Mouse (Mus musculus): ENCODE data around the gene Lekr1. TPM values are rescaled to one million over a fixed set of nuclear protein-coding genes. Genes with fewer than 3 reads are reported as not detected.

Gene Lekr1
- total and polyA plus RNA-seq, 3 experiments = 1.8 to 2.5 TPM; not detected in 1

DNA sequence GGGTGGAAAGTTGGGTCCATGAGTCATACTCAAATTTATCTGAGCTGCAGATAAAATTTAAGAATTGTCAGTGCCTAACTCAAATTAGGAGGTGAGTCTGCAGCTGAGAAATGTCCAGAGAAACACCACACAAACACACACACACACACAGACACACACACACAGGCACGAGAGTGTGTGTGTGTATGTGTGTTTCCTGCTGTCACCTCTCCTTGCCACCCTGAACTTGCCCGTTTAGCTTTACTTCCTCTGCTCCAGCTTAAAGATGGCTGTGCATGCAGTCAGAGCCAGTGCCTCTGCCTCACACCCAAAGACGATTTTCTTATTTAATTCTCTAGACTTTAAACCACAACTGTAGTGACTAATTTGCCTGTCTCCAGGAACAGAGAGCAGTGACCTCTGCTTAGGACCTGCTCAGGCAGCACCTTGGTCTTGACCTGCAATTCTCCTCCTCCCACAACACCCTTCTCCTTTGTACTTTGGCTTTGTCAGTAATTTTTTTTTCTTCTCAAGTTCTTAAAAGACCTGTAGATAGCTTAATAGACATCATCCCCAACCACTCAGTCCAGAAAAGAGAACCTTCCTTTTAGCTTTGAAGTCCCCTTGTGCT, 124.2 kb downstream of the Lekr1 start:
- Histone ChIP-seq H3K9me3 (replicated peaks; ENCODE audit: insufficient read depth, low read length) (no peaks in the 10 kb centered on the region), H3K9ac (ENCODE audit: control insufficient read depth, low read depth, low read length, poor library complexity, severe bottlenecking) (no peak overlapping the region), H3K27ac (ENCODE audit: control insufficient read depth, low read depth, low read length) (no peak overlapping the region), H3K36me3 (ENCODE audit: control insufficient read depth in 1 of 2, insufficient read depth in 2 of 2, low read length in 2 of 2) (no peaks in the 10 kb centered on the region), H3K79me2 (ENCODE audit: control insufficient read depth, insufficient read depth, low read length, poor library complexity) (no peaks in the 10 kb centered on the region), H3K4me3 (ENCODE audit: control insufficient read depth in 1 of 2, insufficient read depth in 1 of 2, low read depth in 2 of 2, low read length in 2 of 2) (no peak overlapping the region), H3K4me1 (ENCODE audit: control insufficient read depth in 1 of 2, insufficient read depth in 2 of 2, low read length in 2 of 2) (no peaks in the 10 kb centered on the region), H3K27me3 (ENCODE audit: control insufficient read depth in 1 of 2, insufficient read depth in 2 of 2, low read length in 2 of 2) (peaks cover 8 to 15% of the 10 kb centered on the region in 2 experiments)
- TF ChIP-seq MAX (IDR thresholded peaks at IDR 0.05; ENCODE audit: low read length) (no peak), TBP (IDR thresholded peaks at IDR 0.05; ENCODE audit: low read depth, low read length) (no peak), JUND (IDR thresholded peaks at IDR 0.05; ENCODE audit: low read depth, low read length) (no peak), ELF1 (IDR thresholded peaks at IDR 0.05; ENCODE audit: low read depth, low read length) (no peak), SIN3A (IDR thresholded peaks at IDR 0.05; ENCODE audit: low read length) (no peak), USF2 (IDR thresholded peaks at IDR 0.05; ENCODE audit: borderline replicate concordance in 1 of 2, insufficient read depth in 1 of 2, low read depth in 1 of 2, low read length in 2 of 2) (no peak), MAZ (IDR thresholded peaks at IDR 0.05; ENCODE audit: low read depth, low read length) (no peak), RCOR1 (IDR thresholded peaks at IDR 0.05; ENCODE audit: low read depth, low read length) (no peak), ZMIZ1 (IDR thresholded peaks at IDR 0.05; ENCODE audit: low read depth, low read length) (no peak), TAL1 (IDR thresholded peaks at IDR 0.05; ENCODE audit: low read length) (no peak), HCFC1 (IDR thresholded peaks at IDR 0.05; ENCODE audit: low read depth, low read length) (no peak), CTCF (IDR thresholded peaks at IDR 0.05 in 2 of 3, conservative IDR thresholded peaks at IDR 0.05 in 1 of 3; ENCODE audit: control insufficient read depth in 1 of 3, insufficient read depth in 1 of 3, low read depth in 2 of 3, low read length in 3 of 3, poor library complexity in 1 of 3, severe bottlenecking in 1 of 3) (no peak), NRF1 (IDR thresholded peaks at IDR 0.05; ENCODE audit: insufficient read depth, low read depth, low read length, poor library complexity, severe bottlenecking) (no peak), MYC (IDR thresholded peaks at IDR 0.05; ENCODE audit: low read depth, low read length) (no peak), GATA1 (IDR thresholded peaks at IDR 0.05; ENCODE audit: low read depth, low read length) (no peak), MEF2A (IDR thresholded peaks at IDR 0.05; ENCODE audit: extremely low read depth, insufficient replicate concordance, low read depth, low read length, poor library complexity, severe bottlenecking) (no peak), E2F4 (IDR thresholded peaks at IDR 0.05; ENCODE audit: borderline replicate concordance, low read depth, low read length) (no peak), ZNF384 (IDR thresholded peaks at IDR 0.05; ENCODE audit: low read depth, low read length) (no peak), SMC3 (IDR thresholded peaks at IDR 0.05; ENCODE audit: low read depth, low read length) (no peak)
- no peak for DNase-seq (ENCODE audit: low read depth, low spot score)

DNA sequence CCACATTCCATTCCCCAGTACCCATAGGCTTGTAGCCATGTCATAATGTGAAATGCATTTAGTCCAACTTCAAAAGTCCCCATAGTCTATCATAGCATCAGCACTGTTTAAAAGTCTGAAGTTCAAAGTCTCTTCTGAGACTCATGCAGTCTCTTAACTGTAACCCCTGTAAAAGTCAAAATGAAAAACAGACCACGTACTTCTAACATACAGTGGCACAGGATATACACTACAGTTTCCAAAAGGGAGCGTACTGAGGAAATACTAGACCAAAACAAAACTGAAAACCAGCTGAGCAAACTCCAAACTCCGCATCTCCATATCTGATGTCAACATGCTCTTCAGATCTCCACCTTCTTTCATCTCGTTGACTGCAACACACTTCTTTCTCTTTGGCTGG, 127.5 kb downstream of the Lekr1 start:
- H3K27me3 ChIP-seq (ENCODE audit: control insufficient read depth in 1 of 2, insufficient read depth in 2 of 2, low read length in 2 of 2) = peaks cover 7 to 15% of the 10 kb centered on the region in 2 experiments
- no peaks in the 10 kb centered on the region for H3K4me1 ChIP-seq (ENCODE audit: control insufficient read depth in 1 of 2, insufficient read depth in 2 of 2, low read length in 2 of 2)
- no peaks in the 10 kb centered on the region for H3K9me3 ChIP-seq (replicated peaks; ENCODE audit: insufficient read depth, low read length)
- no peak for DNase-seq (ENCODE audit: low read depth, low spot score)
- no peaks in the 10 kb centered on the region for H3K79me2 ChIP-seq (ENCODE audit: control insufficient read depth, insufficient read depth, low read length, poor library complexity)
- no peak overlapping the region for H3K9ac ChIP-seq (ENCODE audit: control insufficient read depth, low read depth, low read length, poor library complexity, severe bottlenecking)
- H3K36me3 ChIP-seq (ENCODE audit: control insufficient read depth in 1 of 2, insufficient read depth in 2 of 2, low read length in 2 of 2) = no peaks in the 10 kb centered on the region
- TF ChIP-seq ETS1 (IDR thresholded peaks at IDR 0.05; ENCODE audit: low read depth, low read length) = no peak
- no peak for TF ChIP-seq ZNF384 (IDR thresholded peaks at IDR 0.05; ENCODE audit: low read depth, low read length)
- TF ChIP-seq NRF1 (IDR thresholded peaks at IDR 0.05; ENCODE audit: insufficient read depth, low read depth, low read length, poor library complexity, severe bottlenecking) = no peak
- TF ChIP-seq E2F4 (IDR thresholded peaks at IDR 0.05; ENCODE audit: borderline replicate concordance, low read depth, low read length) = no peak
- no peak for TF ChIP-seq EP300 (IDR thresholded peaks at IDR 0.05; ENCODE audit: low read depth in 1 of 2, low read length in 2 of 2)
- TF ChIP-seq TBP (IDR thresholded peaks at IDR 0.05; ENCODE audit: low read depth, low read length) = no peak
- TF ChIP-seq ZC3H11A (IDR thresholded peaks at IDR 0.05; ENCODE audit: low read depth, low read length) = no peak
- no peak for TF ChIP-seq GABPA (IDR thresholded peaks at IDR 0.05; ENCODE audit: low read depth, low read length)
- no peak for TF ChIP-seq JUND (IDR thresholded peaks at IDR 0.05; ENCODE audit: low read depth, low read length)
- TF ChIP-seq RCOR1 (IDR thresholded peaks at IDR 0.05; ENCODE audit: low read depth, low read length) = no peak
- no peak for TF ChIP-seq SMC3 (IDR thresholded peaks at IDR 0.05; ENCODE audit: low read depth, low read length)
- TF ChIP-seq MAX (IDR thresholded peaks at IDR 0.05; ENCODE audit: low read length) = no peak
- TF ChIP-seq MEF2A (IDR thresholded peaks at IDR 0.05; ENCODE audit: extremely low read depth, insufficient replicate concordance, low read depth, low read length, poor library complexity, severe bottlenecking) = no peak
- no peak for TF ChIP-seq NELFE (IDR thresholded peaks at IDR 0.05; ENCODE audit: low read depth, low read length)
- no peak for TF ChIP-seq CHD2 (IDR thresholded peaks at IDR 0.05; ENCODE audit: low read length)
- no peak for TF ChIP-seq CHD1 (IDR thresholded peaks at IDR 0.05; ENCODE audit: low read depth, low read length)
- no peak overlapping the region for H3K27ac ChIP-seq (ENCODE audit: control insufficient read depth, low read depth, low read length)
- H3K4me3 ChIP-seq (ENCODE audit: control insufficient read depth in 1 of 2, insufficient read depth in 1 of 2, low read depth in 2 of 2, low read length in 2 of 2) = no peak overlapping the region

Data from MEL (cell line).